Mouse (Mus musculus) urinary bladder, postnatal 10 days (tissue): ENCODE measurements at regions not wholly inside any gene's neighbourhood (a gene's known extent, or its start where the extent isn't known, plus 50 kb on each side); places are given as distances from the start of the nearest gene placed in this dataset.

Experiments
- DNase-seq: peaks from one replicate; pipeline ENCODE4 v3.0.0; 2022; ENCODE audit warnings: low spot score

- DNase-seq = no peak
These were observed 114.9 kb upstream of the Rnaseh2b start for GRCm38 (mm10) chr14:62177509-62177908.

- no peak for DNase-seq
These were observed 105.0 kb upstream of the Rnaseh2b start for GRCm38 (mm10) chr14:62187360-62187759.

DNA sequence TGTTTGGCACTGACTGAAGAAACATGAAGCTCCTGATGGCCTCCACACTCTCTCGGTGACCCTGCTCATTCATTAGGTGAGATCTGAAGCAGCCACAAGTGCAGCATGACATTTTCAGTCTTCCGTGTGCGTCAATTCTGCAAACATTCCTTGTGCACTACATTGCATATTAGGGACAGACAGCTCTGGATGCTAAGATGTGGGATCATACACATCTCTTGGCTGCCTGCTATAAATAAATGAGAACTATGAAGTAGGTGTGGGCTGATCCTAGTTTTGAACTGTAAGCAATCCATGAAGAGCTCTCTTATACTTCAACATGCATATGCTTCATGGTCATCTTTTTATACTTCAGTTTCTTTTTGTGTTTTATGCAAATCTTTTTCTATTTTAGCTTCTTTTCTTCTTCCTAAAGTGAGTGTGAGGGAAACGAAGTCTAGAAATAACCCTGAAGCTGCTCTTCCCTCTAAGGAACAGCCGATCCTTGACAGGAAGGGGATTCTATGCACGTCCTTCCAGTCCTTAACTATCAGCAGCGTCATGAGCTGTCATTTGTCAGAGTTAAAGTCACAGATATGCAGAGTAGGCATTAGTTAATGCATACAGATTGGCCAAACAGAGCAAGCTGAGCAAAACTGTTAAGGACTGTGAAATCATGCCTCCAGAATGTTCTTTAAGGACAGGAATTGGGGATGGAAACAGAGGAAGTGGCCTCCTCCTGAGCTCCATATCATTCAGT lies 104.1 kb upstream of the Rnaseh2b start:
- no peak for DNase-seq

- no peak for DNase-seq
These were observed 100.8 kb upstream of the Rnaseh2b start for GRCm38 (mm10) chr14:62191624-62192023.

GRCm38 (mm10) chr14:62192814-62193213 lies 99.6 kb upstream of the Rnaseh2b start:
- DNase-seq = no peak

GRCm38 (mm10) chr14:62193371-62193770 lies 99.0 kb upstream of the Rnaseh2b start:
- no peak for DNase-seq

DNA sequence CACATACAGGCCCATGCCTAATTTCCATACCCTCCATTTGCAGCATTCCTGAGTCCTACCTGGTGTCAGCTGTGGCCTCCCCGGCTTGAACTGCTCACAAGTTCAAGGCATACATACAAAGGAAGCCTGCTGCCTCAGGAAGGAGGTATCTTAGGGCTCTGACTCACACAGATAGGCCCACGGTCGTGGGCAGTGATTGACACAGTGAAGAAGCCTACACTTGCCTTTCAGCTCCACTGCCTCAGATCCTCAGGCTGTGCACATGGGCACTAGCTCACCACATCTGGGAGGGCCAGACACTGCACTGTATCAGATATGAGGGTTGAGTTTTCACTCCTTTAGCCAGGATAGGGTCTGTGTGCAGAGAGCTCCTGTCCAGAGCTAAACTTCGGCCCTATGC lies 95.6 kb upstream of the Rnaseh2b start:
- no peak for DNase-seq

DNA sequence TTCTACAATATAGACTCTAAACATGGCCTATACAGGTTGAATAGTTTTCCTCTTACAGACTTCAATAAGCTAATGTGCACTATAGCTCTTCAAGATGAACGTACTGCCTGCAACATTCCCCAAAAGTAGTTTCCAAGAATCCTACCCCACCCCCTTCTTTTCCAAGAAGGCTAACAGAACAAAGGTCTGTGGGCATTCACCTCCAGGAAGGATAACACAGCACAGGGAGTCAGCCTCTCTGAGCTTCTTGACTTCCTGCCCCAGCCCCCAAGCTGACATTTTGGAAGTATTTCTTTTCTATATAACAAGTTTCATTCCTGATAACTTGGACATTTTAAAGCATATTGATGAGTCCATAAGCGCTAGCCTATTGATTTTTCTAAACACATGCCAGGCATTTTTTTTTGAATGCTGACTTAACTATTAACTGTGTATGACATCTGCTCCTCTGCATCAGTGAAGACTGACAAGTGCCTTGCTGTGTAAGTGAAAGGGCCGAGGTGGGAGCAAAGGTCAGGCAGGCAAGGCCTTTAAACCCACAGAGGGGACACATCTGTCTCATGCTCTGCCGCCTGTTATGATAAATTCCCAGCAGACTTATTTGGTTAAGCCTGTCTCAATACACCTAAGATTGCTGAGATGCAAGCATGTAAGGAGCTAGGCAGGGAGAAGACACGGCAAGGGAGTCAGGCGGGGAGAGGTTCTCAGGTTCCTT lies 93.8 kb upstream of the Rnaseh2b start:
- DNase-seq = no peak

DNA sequence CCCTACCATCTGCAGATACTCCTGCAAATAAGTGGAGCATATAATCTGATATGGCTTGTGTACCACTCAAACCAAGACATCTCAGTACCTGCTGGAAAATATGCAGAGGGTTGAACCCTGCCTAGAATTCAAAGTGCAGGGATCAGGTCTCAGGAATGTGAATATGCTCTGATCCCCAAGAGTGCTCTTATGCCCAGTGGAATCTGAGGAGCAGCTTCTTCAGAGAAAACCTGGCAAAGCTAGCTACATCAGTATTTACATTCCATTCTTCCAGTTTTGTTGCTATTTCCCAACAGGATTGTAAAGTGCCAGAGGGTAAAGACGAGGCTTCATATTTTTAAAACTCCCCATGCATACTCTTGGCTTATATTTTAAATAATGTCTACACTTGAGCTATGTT lies 77.3 kb upstream of the Rnaseh2b start:
- DNase-seq = no peak

DNA sequence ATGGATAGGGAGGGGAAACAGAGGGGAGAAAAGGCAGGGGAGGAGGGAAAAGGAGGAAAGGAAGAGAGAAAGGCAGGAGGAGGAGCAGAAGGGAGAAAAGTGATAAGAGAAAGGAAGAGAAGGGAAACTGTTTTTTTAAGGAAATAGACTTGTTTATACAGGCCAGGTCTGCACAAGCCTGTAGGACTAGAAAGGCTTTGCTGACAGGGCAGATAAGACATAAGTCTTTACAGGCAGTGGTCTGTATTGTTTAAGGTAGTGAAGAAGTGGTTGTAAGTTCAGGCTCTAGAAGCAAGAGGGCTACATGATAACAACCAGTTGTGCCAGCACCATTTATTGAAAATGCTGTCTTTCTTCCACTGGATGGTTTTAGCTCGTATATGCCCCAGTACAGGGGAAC lies 75.4 kb upstream of the Rnaseh2b start:
- DNase-seq = no peak

GRCm38 (mm10) chr14:62217971-62218370 lies 74.4 kb upstream of the Rnaseh2b start:
- DNase-seq = no peak

DNA sequence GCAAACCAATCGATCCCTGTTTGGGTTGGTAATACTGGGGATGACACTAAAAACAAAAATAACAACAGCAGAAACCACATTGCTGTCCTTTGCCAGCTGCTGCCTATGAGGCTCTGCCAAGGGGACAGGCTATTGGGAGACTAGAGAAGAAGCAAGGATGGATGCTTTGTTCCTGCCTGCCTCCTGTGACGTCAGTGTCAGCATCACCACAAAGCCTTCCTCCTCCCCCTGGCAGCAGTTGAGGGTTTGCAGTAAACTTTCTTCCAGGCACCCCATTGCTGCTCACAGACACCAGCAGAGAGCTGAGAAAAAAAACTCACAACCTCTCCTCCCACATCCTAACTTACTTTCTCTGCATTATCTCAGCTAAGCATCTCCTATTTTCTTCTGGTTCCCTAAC lies 73.7 kb upstream of the Rnaseh2b start:
- no peak for DNase-seq

DNA sequence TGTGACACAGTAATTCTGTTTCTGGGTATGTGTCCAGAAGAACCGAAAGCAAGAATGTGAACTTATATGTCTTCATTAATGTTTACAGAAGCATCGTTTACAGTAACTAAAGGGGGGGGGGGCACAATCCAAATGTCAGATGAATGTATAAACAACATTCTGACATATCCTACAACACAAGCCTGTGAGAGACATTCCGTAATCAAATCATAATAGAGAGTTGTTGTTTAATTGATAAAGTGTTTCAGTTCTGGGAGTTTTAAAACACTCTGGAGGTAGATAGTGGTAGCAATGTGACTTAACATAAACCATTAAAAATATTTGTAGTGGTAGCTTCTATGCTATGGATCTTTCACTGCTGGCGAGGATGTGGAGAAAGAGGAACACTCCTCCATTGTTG lies 71.6 kb upstream of the Rnaseh2b start:
- no peak for DNase-seq
